Mouse (Mus musculus) neural tube, embryonic 13.5 days (tissue): ENCODE results near the gene Vmn1r55. TPM values are rescaled to one million over a fixed set of nuclear protein-coding genes. Genes with fewer than 3 reads are reported as not detected.
"Not testable (repeated sequence)": the region's sequence is repeated elsewhere in the genome, so short reads cannot be mapped to it uniquely, and the experiment has no call there.

Experiments
- ATAC-seq: fragments of 200-750 bp; cut with Nextera tagmentation; 2 replicates; pipeline ENCODE4 v1.8.0; 2017; ENCODE audit warnings: low read depth, mild to moderate bottlenecking, moderate TSS enrichment, moderate library complexity
- H3K27ac ChIP-seq: fragments of 300-500 bp; sonication (generic); replicated peaks from 2 replicates; pipeline ENCODE4 v1.5.1; 2015; ENCODE audit warnings: moderate library complexity, mild to moderate bottlenecking, inconsistent platforms
- H3K27me3 ChIP-seq: fragments of 300-500 bp; sonication (generic); 2 replicates; pipeline ENCODE4 v1.6.1; 2015; ENCODE audit warnings: mild to moderate bottlenecking, inconsistent platforms
- H3K36me3 ChIP-seq: fragments of 300-500 bp; sonication (generic); 2 replicates; pipeline ENCODE4 v1.6.1; 2015; ENCODE audit warnings: mild to moderate bottlenecking, inconsistent platforms
- H3K4me1 ChIP-seq: fragments of 300-500 bp; sonication (generic); replicated peaks from 2 replicates; pipeline ENCODE4 v1.6.1; 2015; ENCODE audit warnings: inconsistent platforms
- H3K4me2 ChIP-seq: fragments of 300-500 bp; sonication (generic); 2 replicates; pipeline ENCODE4 v1.6.1; 2015; ENCODE audit warnings: inconsistent platforms, mild to moderate bottlenecking, moderate library complexity
- H3K4me3 ChIP-seq: fragments of 300-500 bp; sonication (generic); 2 replicates; pipeline ENCODE4 v1.5.1; 2015; ENCODE audit warnings: mild to moderate bottlenecking, inconsistent platforms
- H3K9ac ChIP-seq: fragments of 300-500 bp; sonication (generic); 2 replicates; pipeline ENCODE4 v1.6.1; 2015; ENCODE audit warnings: moderate library complexity, mild to moderate bottlenecking, inconsistent platforms
- H3K9me3 ChIP-seq: fragments of 300-500 bp; sonication (generic); 2 replicates; pipeline ENCODE4 v1.6.1; 2016; ENCODE audit warnings: inconsistent platforms
- WGBS: fragments of 180-500 bp; shearing (Covaris S2); methylation state at CpG from one replicate; pipeline ENCODE4 v1.1.7; 2015; 5-methylcytosine and 5-hydroxymethylcytosine counted together
- microRNA-seq: library from miRNA; unstranded; fragments of <30 nt; microRNA quantifications from one replicate; pipeline ENCODE4, GENCODE M21; 2016
- polyA plus RNA-seq: library from polyadenylated mRNA; unstranded; fragments of >200 nt; fragmentation: Nextera tagmentation; extraction: Ambion mirVana; gene quantifications from 2 replicates; pipeline ENCODE4 v1.2.1, GENCODE M21; 2015

Vmn1r55 gene
- polyA plus RNA-seq, 1 experiment from 2014 or later, result not detected

GRCm38 (mm10) chr7:5080010-5080751 lies 69.3 kb downstream of the Vmn1r55 start, which contains the start of gene Epn1:
Gene Epn1 (plus strand): TSS chr7:5080235.
- Histone ChIP-seq H3K27me3 (no peaks in the 10 kb centered on the region), H3K36me3 (peaks cover 54% of the 10 kb centered on the region), H3K4me3 (peak within 1 kb of the TSS; percentile 99), H3K4me1 (peaks cover 37% of the 10 kb centered on the region), H3K9ac (peak within 1 kb of the TSS; percentile 99), H3K27ac (peak within 1 kb of the TSS; percentile 93), H3K9me3 (no peaks in the 10 kb centered on the region), H3K4me2 (peak within 1 kb of the TSS; percentile 93)
- WGBS, result under 1% methylated on average over 79 of the region's 81 CpGs
- ATAC-seq, result peak; percentile 98

GRCm38 (mm10) chr7:5079365-5080009 lies 70.0 kb downstream of the Vmn1r55 start:
- Histone ChIP-seq H3K36me3 (peaks cover 54% of the 10 kb centered on the region), H3K4me2 (peak overlapping the region; percentile 93), H3K4me1 (peaks cover 37% of the 10 kb centered on the region), H3K9ac (peak overlapping the region; percentile 99), H3K4me3 (peak overlapping the region; percentile 99), H3K27ac (peak overlapping the region; percentile 93)
- ATAC-seq, result peak; percentile 54
- not testable (repeated sequence) for H3K9me3 ChIP-seq, H3K27me3 ChIP-seq
- WGBS, result 47% methylated on average over 10 of the region's 13 CpGs

Small RNAs within 50 kb of the gene (microRNA-seq; reads per million reads assigned to microRNA genes)
- gene Gm26217, result not detected

Other genes with a start within 250 kb of the Vmn1r55 start
- 0.35 and 0.47 TPM in 2 replicates for gene Gm36210, start 243.2 kb downstream of the Vmn1r55 start, polyA plus RNA-seq
- gene Zfp628, start 234.5 kb downstream of the Vmn1r55 start, polyA plus RNA-seq, result 4.6 and 4.8 TPM in 2 replicates
- gene Nat14, start 227.6 kb downstream of the Vmn1r55 start, polyA plus RNA-seq, result 21.5 and 23.2 TPM in 2 replicates
- gene Ssc5d, start 223.9 kb downstream of the Vmn1r55 start, polyA plus RNA-seq, result 2.4 and 2.7 TPM in 2 replicates
- not detected in 2 replicates for gene Sbk2, start 185.3 kb downstream of the Vmn1r55 start, polyA plus RNA-seq
- 0.14 and 0.18 TPM in 2 replicates for gene Sbk3, start 178.5 kb downstream of the Vmn1r55 start, polyA plus RNA-seq
- 59.8 and 63.2 TPM in 2 replicates for gene Zfp579, start 153.5 kb downstream of the Vmn1r55 start, polyA plus RNA-seq
- 8.4 and 9.1 TPM in 2 replicates for gene Zfp524, start 135.3 kb downstream of the Vmn1r55 start, polyA plus RNA-seq
- gene Fiz1, start 135.0 kb downstream of the Vmn1r55 start, polyA plus RNA-seq, result 43.0 and 43.7 TPM in 2 replicates
- 0.61 TPM in 1 of 2 replicates, not detected in the other for gene Gm44973, start 134.2 kb downstream of the Vmn1r55 start, polyA plus RNA-seq
- 6.2 and 6.3 TPM in 2 replicates for gene Zfp865, start 129.3 kb downstream of the Vmn1r55 start, polyA plus RNA-seq
- gene Ccdc106, start 129.1 kb downstream of the Vmn1r55 start, polyA plus RNA-seq, result 40.0 and 43.3 TPM in 2 replicates
- gene 4632433K11Rik, start 115.6 kb downstream of the Vmn1r55 start, polyA plus RNA-seq, result not detected in 2 replicates
- 8.3 and 9.1 TPM in 2 replicates for gene Zfp784, start 111.2 kb downstream of the Vmn1r55 start, polyA plus RNA-seq
- gene Zfp580, start 98.1 kb downstream of the Vmn1r55 start, polyA plus RNA-seq, result 69.9 and 81.4 TPM in 2 replicates
- gene U2af2, start 87.5 kb downstream of the Vmn1r55 start, polyA plus RNA-seq, result 105 and 112 TPM in 2 replicates
- 76.4 and 89.3 TPM in 2 replicates for gene Epn1, start 69.4 kb downstream of the Vmn1r55 start, polyA plus RNA-seq
- not detected in 2 replicates for gene Rfpl4, start 32.7 kb downstream of the Vmn1r55 start, polyA plus RNA-seq
- 0.34 and 0.45 TPM in 2 replicates for gene Rasl2-9, start 23.7 kb downstream of the Vmn1r55 start, polyA plus RNA-seq
- not detected in 2 replicates for gene Vmn1r56, start 47.1 kb upstream of the Vmn1r55 start, polyA plus RNA-seq
- gene Vmn1r57, start 68.8 kb upstream of the Vmn1r55 start, polyA plus RNA-seq, result not detected in 2 replicates
- not detected in 2 replicates for gene Gm5065, start 200.9 kb upstream of the Vmn1r55 start, polyA plus RNA-seq
- gene Nlrp2, start 201.4 kb upstream of the Vmn1r55 start, polyA plus RNA-seq, result not detected in 2 replicates